Mouse (Mus musculus): Measurements from ENCODE around the gene Nr4a2. TPM values are rescaled to one million over a fixed set of nuclear protein-coding genes. Genes with fewer than 3 reads are reported as not detected.

The Nr4a2 gene
- polyA plus RNA-seq (2015; fragmentation: Nextera tagmentation; extraction: Ambion mirVana) = 0.96 and 0.99 TPM in 2 replicates

GRCm38 (mm10) chr2:57123991-57124840 lies at the start of gene Nr4a2:
TSS of gene Nr4a2 (minus strand) at chr2:57124003.

Other genes with a start within 250 kb of the Nr4a2 start
- gene Gpd2, start 113.6 kb upstream of the Nr4a2 start, polyA plus RNA-seq (2015; fragmentation: Nextera tagmentation; extraction: Ambion mirVana) = 9.2 and 11.0 TPM in 2 replicates

Measured in spleen, postnatal 0 days (tissue).